Mouse (Mus musculus) Patski (cell line): ENCODE measurements at regions not wholly inside any gene's neighbourhood (a gene's known extent, or its start where the extent isn't known, plus 50 kb on each side); places are given as distances from the start of the nearest gene placed in this dataset.

Experiments
- ATAC-seq: fragments of 100-300 bp; one replicate; pipeline ENCODE4 v1.8.0; 2021
- CTCF ChIA-PET: fragments of 350-600 bp; sonication (Branson Sonifier 250); formaldehyde crosslinking; loops from one replicate; lab custom pipeline; 2022; ENCODE audit warnings: inconsistent platforms; lab: Charles Lee
- POLR2A ChIA-PET: fragments of 350-600 bp; sonication (Branson Sonifier 250); formaldehyde crosslinking; loops from one replicate; lab custom pipeline; 2022; ENCODE audit warnings: antibody characterized with exemption, inconsistent platforms; lab: Charles Lee
- DNase-seq: peaks from one replicate; pipeline ENCODE4 v3.0.0-alpha.2; 2011; ENCODE audit warnings: low read depth, low spot score
- H3K27me3 ChIP-seq: fragments of 371-371 bp; one replicate; pipeline ENCODE4 v1.5.1; 2021
- CTCF ChIP-seq: fragments of 100-300 bp; IDR thresholded peaks from one replicate; pipeline ENCODE4 v1.5.1; 2021
- in situ Hi-C: fragments of 300-500 bp; cut with MboI; formaldehyde crosslinking; loops from 3 replicates; pipeline ENCODE4 v1.11.1; 2018; ENCODE audit warnings: low pct_unique_long_range_greater_than_20kb, mixed read lengths

DNA sequence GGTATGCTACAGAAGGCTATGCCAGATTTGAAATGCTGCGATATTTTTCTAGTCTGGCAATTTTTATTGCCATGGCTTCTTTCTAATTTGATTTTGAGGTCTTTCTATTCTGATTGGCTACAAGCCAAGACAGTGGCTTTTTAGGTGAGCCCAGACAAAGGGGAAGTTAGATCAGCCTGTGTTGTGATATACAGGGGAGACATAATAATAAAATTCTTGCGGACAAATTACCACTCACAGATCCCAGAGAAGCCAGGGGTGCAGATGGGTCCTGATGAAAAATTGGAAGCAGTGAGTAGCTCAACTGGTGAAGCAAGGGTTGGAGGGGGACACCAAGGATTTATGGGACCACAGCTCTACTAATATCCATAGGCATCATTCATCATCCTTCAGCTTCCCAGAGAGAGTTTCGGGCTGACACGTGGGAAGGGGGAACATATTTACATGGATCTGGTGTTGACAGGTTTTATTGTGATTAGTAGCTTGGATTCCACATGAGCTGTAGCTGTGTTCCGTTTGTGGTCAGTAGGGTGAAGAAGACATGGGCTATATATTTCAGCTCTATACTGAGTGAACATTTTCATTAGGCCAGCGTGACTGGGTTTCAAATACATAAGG, 190.0 kb downstream of the Gm5447 start:
- DNase-seq (no peak), ATAC-seq (no peak)
- POLR2A ChIA-PET, result no interaction called here
- H3K27me3 ChIP-seq, result peaks cover 5% of the 10 kb centered on the region
- TF ChIP-seq CTCF, result no peak
- CTCF ChIA-PET, result interaction anchor here (2.0 kb wide), 1 partner anchor 21 kb away, joined by 5 read pairs; no protein-coding TSS in a partner anchor
- in situ Hi-C loops, result no loop called here

- DNase-seq (peak; percentile 86), ATAC-seq (peak; percentile 57)
- ChIA-PET CTCF (interaction anchor here (1.5 kb wide), 1 partner anchor 84 kb away, joined by 5 read pairs; no protein-coding TSS in a partner anchor), POLR2A (no interaction called here)
- no peak for TF ChIP-seq CTCF
- in situ Hi-C loops, result no loop called here
- H3K27me3 ChIP-seq, result no peaks in the 10 kb centered on the region
Observed at GRCm38 (mm10) chr13:31166286-31166685, 192.3 kb downstream of the Gm5447 start.

- H3K27me3 ChIP-seq, result no peaks in the 10 kb centered on the region
- no peak for DNase-seq
- ATAC-seq, result no peak
- CTCF ChIA-PET, result no interaction called here
- in situ Hi-C loops, result no loop called here
- no peak for TF ChIP-seq CTCF
- POLR2A ChIA-PET, result no interaction called here
Observed at GRCm38 (mm10) chr13:31168854-31169253, 194.8 kb downstream of the Gm5447 start.

GRCm38 (mm10) chr13:31171751-31172150, 197.7 kb downstream of the Gm5447 start:
- POLR2A ChIA-PET, result no interaction called here
- in situ Hi-C loops, result no loop called here
- DNase-seq (no peak), ATAC-seq (no peak)
- TF ChIP-seq CTCF, result no peak
- H3K27me3 ChIP-seq, result peaks cover 6% of the 10 kb centered on the region
- CTCF ChIA-PET, result no interaction called here

DNA sequence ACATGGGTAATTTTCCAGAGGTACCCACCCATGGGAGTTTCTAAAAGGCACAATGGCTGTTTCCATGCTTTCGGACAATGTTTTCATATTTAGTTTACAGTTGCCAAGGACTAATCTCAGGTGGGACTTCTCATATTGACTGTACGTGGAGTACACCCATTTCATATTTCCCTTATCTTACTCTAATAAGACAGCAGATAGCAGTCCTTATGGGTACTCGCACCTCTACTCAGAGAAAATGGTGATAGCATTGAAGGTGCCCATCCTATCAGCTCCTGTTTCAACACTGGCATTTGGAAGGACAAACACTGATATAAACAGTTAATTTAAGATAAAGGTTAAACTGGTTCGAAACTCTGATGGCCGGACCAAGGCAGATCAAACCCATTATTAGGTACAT, 198.6 kb downstream of the Gm5447 start:
- DNase-seq, result no peak
- CTCF ChIA-PET, result no interaction called here
- in situ Hi-C loops, result no loop called here
- peaks cover 6% of the 10 kb centered on the region for H3K27me3 ChIP-seq
- POLR2A ChIA-PET, result no interaction called here
- no peak for ATAC-seq
- no peak for TF ChIP-seq CTCF

- DNase-seq (no peak), ATAC-seq (no peak)
- ChIA-PET POLR2A (no interaction called here), CTCF (no interaction called here)
- no peak for TF ChIP-seq CTCF
- H3K27me3 ChIP-seq, result peaks cover 6% of the 10 kb centered on the region
- in situ Hi-C loops, result no loop called here
Observed at GRCm38 (mm10) chr13:31177999-31178783, 204.2 kb downstream of the Gm5447 start.

DNA sequence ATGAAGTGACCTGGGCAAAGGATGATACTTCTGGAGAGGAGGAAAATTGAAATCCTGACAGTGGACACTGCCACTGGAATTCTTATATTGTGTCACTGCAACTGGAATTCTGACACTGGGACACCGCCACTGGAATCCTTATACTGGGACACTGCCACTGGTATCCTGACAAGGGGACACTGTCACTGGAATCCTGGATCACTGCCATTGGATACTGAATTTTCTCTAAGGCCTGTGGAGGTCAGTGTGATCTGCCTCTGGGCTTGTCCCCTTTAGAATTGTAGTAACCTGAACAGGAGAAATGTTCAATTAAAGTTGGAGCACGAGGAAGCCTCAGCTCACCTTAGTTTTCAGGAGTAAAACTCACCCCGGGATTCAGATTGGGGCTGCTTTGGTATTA, 205.0 kb downstream of the Gm5447 start:
- POLR2A ChIA-PET, result no interaction called here
- CTCF ChIA-PET, result no interaction called here
- ATAC-seq (no peak), DNase-seq (no peak)
- peaks cover 6% of the 10 kb centered on the region for H3K27me3 ChIP-seq
- in situ Hi-C loops, result no loop called here
- no peak for TF ChIP-seq CTCF

DNA sequence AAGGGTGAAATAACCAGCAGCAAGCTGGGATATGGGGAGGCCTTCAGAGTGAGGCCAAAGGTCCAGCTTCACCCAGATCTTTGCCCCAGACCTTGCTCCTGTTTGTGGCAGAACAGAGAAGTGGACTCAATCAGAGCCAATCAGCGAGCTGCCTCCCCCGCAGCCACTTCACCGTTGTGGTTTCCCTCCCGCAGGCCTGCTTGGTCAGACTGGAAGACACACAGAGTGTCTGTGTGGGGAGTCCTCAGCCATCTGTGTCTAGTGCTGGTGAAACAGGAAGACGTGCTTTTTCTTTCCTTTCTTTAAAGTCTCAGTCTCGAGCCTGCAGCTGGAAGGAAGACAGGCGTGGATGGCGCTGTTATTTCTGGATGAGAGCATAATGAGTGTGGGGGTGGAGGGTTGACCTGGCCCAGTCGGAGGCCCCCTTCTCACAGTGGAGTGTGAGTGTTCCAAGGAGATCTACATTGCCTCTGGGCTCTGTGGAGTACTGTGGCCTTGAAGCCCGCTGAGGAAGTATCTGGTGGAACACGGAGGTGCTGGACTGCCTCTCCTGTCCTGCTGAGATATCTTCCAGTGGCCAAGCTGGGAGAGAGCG, 205.5 kb downstream of the Gm5447 start:
- in situ Hi-C loops, result no loop called here
- TF ChIP-seq CTCF, result no peak
- peaks cover 6% of the 10 kb centered on the region for H3K27me3 ChIP-seq
- no peak for ATAC-seq
- no peak for DNase-seq
- ChIA-PET CTCF (interaction anchor here (1.2 kb wide), 1 partner anchor 14 kb away, joined by 3 read pairs; no protein-coding TSS in a partner anchor), POLR2A (no interaction called here)

DNA sequence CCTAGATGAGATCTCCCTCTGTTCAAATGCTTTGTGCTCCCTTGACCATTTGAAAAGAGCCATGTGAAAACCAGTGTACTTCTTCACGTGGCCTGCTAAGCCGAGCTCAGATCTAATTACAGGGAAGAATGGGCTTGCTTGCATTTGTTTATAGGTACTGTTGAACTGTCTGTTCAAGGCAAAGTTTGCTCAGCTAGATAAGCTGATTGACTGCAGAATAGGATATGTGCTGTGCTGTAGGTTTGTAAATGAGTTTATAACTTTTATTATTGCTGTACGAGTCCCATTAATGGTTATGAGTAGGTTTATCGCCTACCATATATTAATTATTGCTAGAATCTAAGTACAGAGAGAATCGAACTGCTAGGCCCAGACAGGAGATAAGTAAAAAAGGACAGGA, 207.5 kb downstream of the Gm5447 start:
- POLR2A ChIA-PET, result no interaction called here

GRCm38 (mm10) chr13:31184845-31185834, 211.1 kb downstream of the Gm5447 start:
- in situ Hi-C loops, result no loop called here
- ATAC-seq (peak; percentile 54), DNase-seq (no peak)
- H3K27me3 ChIP-seq, result no peaks in the 10 kb centered on the region
- TF ChIP-seq CTCF, result no peak
- ChIA-PET CTCF (interaction anchor here (2.0 kb wide), 1 partner anchor 20 kb away, joined by 5 read pairs; no protein-coding TSS in a partner anchor), POLR2A (interaction anchor here (0.9 kb wide), 1 partner anchor 433 kb away, joined by 3 read pairs; no protein-coding TSS in a partner anchor)

More for the DNA sequence above, 207.5 kb downstream of the Gm5447 start:
- no peak for DNase-seq
- TF ChIP-seq CTCF, result no peak
- no peak for ATAC-seq
- in situ Hi-C loops, result no loop called here
- H3K27me3 ChIP-seq, result no peaks in the 10 kb centered on the region
- CTCF ChIA-PET, result no interaction called here
